Mouse (Mus musculus): ENCODE measurements around the gene Prdm5.
A peak's percentile ranks its signal among the peaks of the same experiment; 100 is the strongest.

Gene Prdm5

DNA sequence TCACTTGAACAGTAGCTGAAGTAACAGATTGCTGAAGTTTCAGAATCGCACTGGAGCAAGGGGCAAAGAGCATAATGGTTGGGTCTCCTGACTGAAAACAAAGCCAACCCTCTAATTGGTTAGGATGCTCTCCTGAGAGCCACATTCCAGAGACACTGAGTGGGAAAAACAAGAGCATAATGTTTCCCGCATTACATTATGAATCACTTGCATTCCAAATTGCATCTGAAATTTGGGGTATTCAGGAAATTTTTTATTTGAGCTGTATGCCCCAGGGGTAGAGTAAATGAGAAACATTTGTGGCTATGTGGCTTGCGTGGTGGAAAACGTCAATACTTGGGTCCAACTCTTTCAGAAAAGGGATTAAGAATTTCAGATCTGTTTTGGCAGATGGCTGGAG, 55.2 kb downstream of the Prdm5 start:
- no peak for DNase-seq

DNA sequence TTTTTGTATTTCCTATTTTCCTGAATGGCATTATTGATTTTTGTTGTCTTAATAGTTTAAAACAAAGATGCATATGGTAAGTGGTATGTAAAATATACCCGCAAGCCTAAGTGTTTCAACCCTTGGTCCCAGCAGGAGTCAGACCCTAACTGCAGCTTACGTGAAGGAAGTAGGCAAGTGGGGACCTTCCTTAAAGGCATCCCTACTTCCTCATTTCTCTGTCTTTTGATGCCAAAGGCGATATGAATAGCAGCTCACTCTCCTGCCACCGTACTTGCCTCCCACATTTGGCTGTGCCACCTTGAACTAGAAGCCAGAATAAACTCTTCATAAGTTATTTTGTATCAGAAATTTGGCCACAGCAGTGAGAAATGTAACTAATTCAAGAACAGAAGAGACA, 63.8 kb downstream of the Prdm5 start:
- no peak for DNase-seq

DNA sequence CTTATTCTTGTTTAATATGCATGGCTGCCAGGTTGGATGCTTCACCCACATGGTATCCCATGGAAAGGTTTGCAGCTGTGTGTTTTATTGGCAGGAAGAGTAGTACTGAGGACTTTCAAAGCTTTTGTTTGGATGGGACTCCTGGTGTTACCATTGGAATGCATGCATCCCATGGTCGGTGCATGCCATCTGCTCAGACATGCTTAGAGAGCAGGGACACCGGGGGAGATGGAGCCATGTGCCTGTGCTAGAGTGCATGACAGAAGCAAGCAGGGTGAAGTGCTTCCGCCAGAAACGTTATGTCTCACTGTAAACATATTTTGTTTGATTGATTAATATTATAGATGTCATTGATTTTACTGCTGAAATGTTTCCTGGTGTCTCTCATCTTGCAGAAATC, 70.3 kb downstream of the Prdm5 start:
- DNase-seq: no peak

GRCm38 (mm10) chr6:65849687-65850086, 70.9 kb downstream of the Prdm5 start:
- DNase-seq: no peak

DNA sequence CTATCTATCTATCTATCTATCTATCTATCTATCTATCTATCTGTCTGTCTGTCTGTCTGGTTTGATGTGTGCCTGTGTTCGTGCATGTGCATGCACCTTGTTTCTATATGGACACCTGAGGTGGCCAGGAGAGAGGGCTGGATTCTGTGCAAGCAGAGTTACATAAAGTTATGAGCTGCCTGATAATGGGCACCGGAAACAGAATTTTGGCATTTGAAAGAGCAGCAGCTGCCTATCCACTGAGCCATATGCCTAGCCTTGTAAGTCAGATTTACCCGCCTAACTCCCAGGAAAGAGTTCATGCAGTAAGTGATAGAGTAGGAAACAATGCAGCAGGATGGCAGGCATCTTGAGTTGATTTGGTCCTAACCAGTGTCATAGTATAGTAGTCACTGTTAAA, 71.4 kb downstream of the Prdm5 start:
- no peak for DNase-seq

DNA sequence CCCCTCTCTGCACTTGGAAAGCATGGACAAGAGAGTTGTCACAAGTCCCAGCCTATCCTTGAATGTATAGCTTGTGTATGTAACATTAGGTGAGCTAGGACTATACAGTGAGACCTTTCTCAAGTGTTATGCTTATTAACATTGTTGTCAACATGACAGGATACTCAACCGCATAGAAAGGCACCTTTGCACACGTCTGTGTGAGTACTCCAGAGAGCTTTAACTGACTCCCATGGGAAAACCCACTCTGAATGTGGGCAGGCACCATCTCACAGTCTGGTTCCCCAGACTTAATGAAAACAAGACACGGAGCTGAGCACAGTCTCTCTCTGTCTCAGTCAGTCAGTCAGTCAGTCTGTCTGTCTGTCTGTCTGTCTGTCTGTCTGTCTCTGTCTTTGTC, 75.2 kb downstream of the Prdm5 start:
- no peak for DNase-seq

GRCm38 (mm10) chr6:65854585-65854984, 75.8 kb downstream of the Prdm5 start:
- no peak for DNase-seq

GRCm38 (mm10) chr6:65860609-65861008, 81.8 kb downstream of the Prdm5 start:
- DNase-seq: no peak

DNA sequence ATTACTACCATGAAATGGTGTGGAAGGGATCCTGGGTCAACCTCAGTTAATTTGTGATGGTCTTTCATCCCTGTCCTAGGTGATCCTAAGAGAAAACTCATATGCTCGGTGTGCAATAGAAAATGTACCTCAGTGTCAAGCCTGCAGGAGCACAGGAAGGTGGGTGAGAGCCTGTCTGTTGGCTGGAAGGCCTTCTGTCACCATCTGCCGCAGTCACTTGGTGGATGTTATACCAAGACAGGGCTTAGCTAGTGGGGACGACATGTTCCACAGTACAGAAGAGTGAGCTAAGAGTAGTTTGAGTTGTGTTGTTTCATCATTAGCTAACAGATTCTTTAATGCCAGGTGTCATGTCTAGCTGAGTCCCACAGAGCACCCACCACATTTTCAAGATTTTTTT, 84.0 kb downstream of the Prdm5 start:
- DNase-seq: no peak

- no peak for DNase-seq
Measured at GRCm38 (mm10) chr6:65864233-65864632, 85.4 kb downstream of the Prdm5 start.

DNA sequence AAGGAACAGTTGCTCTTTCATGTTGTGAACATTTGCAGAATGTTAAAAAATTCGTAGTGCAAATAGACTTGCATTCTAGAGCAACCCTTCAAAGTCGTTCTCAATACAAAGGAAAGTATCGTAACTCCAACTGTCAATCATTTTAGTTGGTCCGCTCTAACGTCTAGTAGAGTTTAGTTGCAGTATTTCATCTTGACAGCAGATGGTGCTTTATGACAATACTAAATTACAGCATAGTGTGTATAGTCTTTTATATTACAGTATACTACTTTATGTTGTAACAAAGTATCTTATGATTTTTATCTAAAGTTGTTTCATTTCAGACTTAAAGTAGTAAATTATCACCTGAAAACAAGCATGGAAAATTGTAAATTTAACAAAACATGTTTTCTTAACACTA, 86.1 kb downstream of the Prdm5 start:
- DNase-seq: no peak

DNA sequence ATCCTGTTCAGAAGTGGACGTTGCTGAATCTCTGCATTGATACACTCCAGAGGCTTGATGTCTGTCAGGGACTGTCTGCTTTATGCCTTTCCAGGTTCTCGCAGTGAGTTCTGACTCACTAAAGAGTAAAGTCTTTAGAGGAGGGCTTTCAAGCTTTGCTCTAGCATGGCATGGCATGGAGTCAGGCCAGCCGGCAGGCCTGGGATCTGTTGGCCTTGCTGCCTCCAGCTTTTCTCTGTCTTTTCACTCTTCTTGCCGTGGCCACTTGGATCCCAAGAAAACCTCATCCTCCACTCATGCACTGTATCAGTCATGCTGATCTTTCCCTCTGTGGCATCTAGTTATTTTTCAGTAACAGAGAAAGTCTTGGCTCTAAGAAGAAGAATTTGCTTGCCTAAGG, 87.1 kb downstream of the Prdm5 start:
- DNase-seq: no peak

- DNase-seq: no peak
Measured at GRCm38 (mm10) chr6:65871754-65872278, 93.0 kb downstream of the Prdm5 start.

DNA sequence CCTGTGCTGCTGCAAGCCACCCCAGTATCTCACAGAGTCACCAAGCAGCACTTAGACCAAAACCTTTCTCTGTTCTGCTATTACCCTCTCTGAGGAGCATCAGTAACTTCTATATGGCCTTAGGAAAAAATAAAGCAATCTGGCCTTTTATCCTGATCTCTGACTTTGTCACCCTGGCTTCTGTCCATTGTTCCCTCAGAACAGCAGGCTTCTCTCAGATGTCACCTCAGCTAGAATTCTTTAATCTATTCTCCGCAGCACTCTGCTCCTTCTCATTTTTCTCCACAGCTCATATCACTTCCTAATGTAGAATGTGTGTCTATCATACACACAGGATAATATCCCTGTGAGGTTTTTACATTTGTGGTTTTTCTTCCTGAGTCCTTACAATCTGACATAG, 99.5 kb downstream of the Prdm5 start:
- DNase-seq: peak; percentile 43

GRCm38 (mm10) chr6:65888835-65889234, 110.0 kb downstream of the Prdm5 start:
- DNase-seq: no peak

GRCm38 (mm10) chr6:65892045-65892660, 113.4 kb downstream of the Prdm5 start:
- no peak for DNase-seq

DNA sequence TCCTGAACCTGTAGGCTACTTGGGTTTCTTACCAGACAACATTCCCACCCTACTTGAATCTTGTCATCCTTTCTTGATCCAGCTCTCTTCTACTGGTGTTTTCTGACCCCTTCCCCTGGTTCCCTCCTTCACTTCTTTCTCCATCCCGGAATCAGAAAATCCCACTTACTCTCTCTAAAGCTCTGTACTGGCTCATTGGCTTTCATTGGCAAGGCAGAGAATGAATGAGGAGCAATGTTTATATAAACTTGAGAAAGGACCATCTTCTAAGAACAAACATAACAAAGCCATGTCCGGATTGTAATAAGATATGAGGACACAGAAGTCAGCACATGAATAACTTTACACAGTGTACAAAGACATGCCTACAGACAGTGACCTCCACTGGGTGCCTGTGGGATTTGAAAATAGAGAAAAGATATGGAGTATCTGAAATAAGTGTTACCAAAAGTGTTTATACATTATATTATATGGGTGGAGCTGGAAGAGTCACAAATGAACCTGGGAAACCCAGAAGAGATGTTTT, 127.9 kb downstream of the Prdm5 start:
- DNase-seq: no peak

DNA sequence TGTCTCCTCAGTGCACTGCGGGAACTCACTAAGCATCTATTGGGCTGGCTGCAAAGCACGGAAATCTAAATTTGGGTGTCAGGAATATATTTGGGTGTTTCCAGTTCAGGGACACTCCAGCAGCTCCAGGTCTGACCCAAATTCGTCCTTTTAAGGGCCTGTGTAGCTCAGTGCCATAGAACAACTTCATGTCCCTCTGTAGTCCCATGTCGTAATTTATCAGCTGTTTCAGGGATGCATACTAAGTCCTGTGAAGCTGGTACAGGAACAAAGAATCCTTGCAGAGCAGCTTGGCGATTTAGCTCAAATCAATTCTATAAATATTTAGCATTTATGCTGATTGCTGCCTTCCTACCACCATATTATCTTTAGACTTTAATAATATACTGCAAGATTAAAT, 136.6 kb downstream of the Prdm5 start:
- DNase-seq: no peak

DNA sequence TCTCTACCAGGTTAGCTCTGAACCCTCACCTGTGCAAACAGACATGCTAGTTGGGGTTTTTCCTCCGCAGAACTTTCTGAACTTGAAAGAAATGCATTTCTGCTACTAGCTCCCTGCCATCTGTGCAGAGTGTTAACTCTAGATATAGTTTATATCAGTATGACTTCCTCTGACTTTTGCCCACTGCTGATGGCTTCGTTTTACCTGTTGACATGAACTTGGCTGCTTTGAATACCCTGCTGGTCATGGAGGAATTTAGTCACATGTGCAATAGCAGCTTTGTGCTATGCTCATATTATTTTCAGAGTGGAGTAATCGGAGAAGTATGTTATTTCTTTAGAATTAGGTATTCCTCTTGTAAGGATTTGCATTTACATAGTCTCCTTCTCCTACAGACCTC, 142.9 kb downstream of the Prdm5 start:
- no peak for DNase-seq

DNA sequence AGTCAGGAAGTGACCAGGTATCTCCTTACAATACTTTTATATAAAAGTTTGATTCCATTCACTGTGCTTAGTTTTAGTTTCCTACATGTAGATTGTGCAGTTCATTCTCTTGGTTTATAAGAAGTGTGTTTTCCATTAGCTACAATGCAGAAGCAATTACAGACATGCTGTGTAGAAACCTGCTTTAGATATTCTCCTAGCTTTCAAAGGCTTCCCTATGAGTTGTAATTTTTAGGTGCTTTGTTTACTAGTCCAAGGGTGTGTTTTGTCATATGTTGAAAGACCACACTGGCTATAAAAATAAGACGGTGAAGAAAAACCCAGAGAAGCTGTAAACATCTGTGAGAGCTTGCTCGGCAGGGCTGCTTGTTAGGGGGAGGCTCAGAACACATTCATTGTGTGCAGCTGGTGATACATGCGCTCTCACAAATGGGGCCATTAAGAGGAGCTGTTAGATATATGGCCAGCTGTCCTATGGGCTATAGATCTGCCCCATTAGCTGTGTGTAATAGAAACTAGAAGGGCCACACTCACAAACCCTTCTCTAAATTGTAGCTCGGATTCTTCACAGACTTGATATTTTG, 144.8 kb downstream of the Prdm5 start:
- no peak for DNase-seq

DNA sequence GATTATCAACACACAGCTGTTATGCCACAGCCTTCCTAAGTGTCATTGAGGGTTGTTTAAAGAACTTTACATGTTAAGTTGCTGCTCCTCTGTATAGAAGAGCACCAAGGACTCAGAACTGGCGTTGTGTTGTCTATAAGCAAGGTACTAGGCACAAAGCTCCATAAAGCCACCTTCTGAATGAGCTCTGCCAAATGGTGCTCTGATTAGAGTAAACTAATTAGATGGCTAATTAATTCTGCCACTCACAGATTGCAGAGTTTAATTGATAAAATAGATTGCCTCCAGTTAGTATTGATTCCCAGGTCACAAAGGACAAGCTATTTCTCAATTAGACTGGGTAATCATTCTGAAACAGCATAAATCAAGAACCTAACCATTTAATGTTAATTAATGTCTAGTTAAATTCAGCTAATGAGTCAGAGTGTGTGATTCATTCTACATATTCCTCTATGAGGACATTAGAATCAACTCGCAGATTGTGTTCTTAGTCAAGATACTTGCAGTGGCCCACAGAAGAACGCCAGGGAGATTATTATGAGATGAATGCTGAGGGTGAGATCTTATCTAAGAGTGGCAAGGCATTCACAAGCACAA, 147.0 kb downstream of the Prdm5 start:
- no peak for DNase-seq

DNA sequence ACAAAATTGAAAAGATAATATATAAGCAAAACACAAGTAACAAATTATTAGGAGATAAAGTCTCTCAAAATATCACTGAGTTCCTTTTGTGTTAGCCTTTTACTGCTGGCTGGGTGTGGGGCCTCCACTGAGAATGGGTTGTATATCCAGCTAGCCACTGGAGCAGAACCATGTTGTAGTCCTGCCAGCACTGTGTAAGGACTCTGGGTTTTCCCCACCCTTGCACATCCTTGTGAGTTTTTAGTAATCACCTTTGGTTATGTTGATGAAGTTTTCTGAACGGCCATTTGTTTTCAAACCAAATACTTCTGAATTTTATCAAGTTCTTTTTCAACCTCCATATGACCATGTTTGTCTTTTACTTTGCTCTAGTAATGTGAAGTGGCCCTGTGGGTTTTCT, 151.7 kb downstream of the Prdm5 start:
- no peak for DNase-seq

GRCm38 (mm10) chr6:65932776-65933175, 154.0 kb downstream of the Prdm5 start:
- DNase-seq: no peak

DNA sequence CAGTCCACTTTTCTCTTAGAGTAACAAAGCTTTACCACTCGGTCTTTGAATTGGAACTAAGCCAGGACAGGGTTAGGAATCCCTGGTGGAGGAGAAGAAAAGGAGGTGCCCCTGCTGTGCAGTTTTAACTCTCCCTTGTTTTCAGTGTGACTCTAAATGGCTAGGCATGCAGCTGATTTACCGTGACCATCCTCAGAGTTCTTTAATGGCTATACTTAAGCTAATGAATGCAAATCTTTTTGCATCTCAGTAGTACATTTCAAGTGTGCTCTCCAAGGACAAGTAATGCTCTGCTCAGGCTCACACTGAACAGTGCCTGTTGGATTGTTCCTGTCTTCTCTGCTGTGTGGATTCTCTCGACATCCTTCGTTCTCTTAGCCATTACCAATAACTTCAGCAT, 154.4 kb downstream of the Prdm5 start:
- no peak for DNase-seq
